Mouse (Mus musculus) embryonic fibroblast, embryonic 13.5 days (primary cell): ENCODE measurements around the gene Cubn.

ENCODE experiments used
- CTCF ChIP-seq: IDR thresholded peaks from 2 replicates; pipeline ENCODE4 v1.5.1; 2011; ENCODE audit warnings: mild to moderate bottlenecking, control low read depth, low read length, moderate library complexity, borderline replicate concordance; ENCODE audit not compliant: insufficient read depth
- POLR2A ChIP-seq: IDR thresholded peaks from 2 replicates; pipeline ENCODE4 v1.6.1; 2011; ENCODE audit warnings: low read depth, mild to moderate bottlenecking, control low read depth, low read length, moderate library complexity

GRCm38 (mm10) chr2:13342325-13342926 lies 149.2 kb downstream of the Cubn start:
- TF ChIP-seq POLR2A: no peak
- no peak for TF ChIP-seq CTCF
